Mouse (Mus musculus) intestine, embryonic 15.5 days (tissue): Measurements from ENCODE around the gene Mtmr10. TPM values are rescaled to one million over a fixed set of nuclear protein-coding genes. Genes with fewer than 3 reads are reported as not detected.
A peak's percentile ranks its signal among the peaks of the same experiment; 100 is the strongest.

Experiments used
- ATAC-seq: fragments of 200-750 bp; cut with Nextera tagmentation; 2 replicates; pipeline ENCODE4 v1.8.0; 2017; ENCODE audit warnings: moderate TSS enrichment, moderate library complexity
- H3K27ac ChIP-seq: fragments of 300-500 bp; sonication (generic); 2 replicates; pipeline ENCODE4 v1.5.1; 2015; ENCODE audit warnings: mild to moderate bottlenecking, inconsistent platforms
- H3K27me3 ChIP-seq: fragments of 300-500 bp; sonication (generic); replicated peaks from 2 replicates; pipeline ENCODE4 v1.6.1; 2015; ENCODE audit warnings: inconsistent platforms
- H3K36me3 ChIP-seq: fragments of 300-500 bp; sonication (generic); 2 replicates; pipeline ENCODE4 v1.6.1; 2015; ENCODE audit warnings: inconsistent platforms
- H3K4me1 ChIP-seq: fragments of 300-500 bp; sonication (generic); replicated peaks from 2 replicates; pipeline ENCODE4 v1.6.1; 2015; ENCODE audit warnings: inconsistent platforms
- H3K4me2 ChIP-seq: fragments of 300-500 bp; sonication (generic); replicated peaks from 2 replicates; pipeline ENCODE4 v1.6.1; 2015; ENCODE audit warnings: mild to moderate bottlenecking, inconsistent platforms
- H3K4me3 ChIP-seq: fragments of 300-500 bp; sonication (generic); replicated peaks from 2 replicates; pipeline ENCODE4 v1.5.1; 2015; ENCODE audit warnings: inconsistent platforms
- H3K9ac ChIP-seq: fragments of 300-500 bp; sonication (generic); 2 replicates; pipeline ENCODE4 v1.6.1; 2015; ENCODE audit warnings: inconsistent platforms
- H3K9me3 ChIP-seq: fragments of 300-500 bp; sonication (generic); 2 replicates; pipeline ENCODE4 v1.6.1; 2016; ENCODE audit warnings: inconsistent platforms
- WGBS: fragments of 180-500 bp; shearing (Covaris S2); methylation state at CpG from one replicate; pipeline ENCODE4 v1.1.7; 2015; 5-methylcytosine and 5-hydroxymethylcytosine counted together
- polyA plus RNA-seq: library from polyadenylated mRNA; unstranded; fragments of >200 nt; fragmentation: Nextera tagmentation; extraction: Ambion mirVana; gene quantifications from 2 replicates; pipeline ENCODE4 v1.2.1, GENCODE M21; 2015

The Mtmr10 gene
- polyA plus RNA-seq, 1 experiment from 2014 or later = 6.6 TPM

DNA sequence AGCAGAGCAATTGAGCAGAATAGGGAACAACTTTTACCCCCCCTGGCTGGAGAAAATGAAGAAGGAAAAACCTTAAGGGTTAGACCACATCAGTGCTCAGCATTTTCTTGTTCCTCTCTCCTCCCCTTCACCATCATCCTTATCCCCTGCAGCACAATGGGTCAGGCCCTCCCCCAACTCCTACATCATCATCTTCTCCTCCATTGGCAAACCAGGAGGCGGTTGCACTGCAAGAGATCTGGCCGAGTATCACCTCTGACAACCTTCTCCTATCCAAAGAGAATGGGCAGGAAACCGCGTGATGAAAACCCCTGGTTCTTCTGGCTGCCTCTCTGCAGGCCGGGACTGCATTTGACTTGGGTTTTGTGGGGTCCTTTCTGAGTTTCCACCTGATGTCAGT lies 69.2 kb downstream of the Mtmr10 start:
- Histone ChIP-seq H3K4me2 (no peak overlapping the region), H3K4me1 (0 out of 2 replicates have a peak, but pooled peaks cover 3% of the 10 kb centered on the region), H3K4me3 (no peak overlapping the region), H3K36me3 (peaks cover 12% of the 10 kb centered on the region), H3K27ac (no peak overlapping the region), H3K27me3 (no peaks in the 10 kb centered on the region), H3K9me3 (no peaks in the 10 kb centered on the region), H3K9ac (no peak overlapping the region)
- 87% methylated on average over 5 of the region's 5 CpGs for WGBS
- no peak for ATAC-seq

DNA sequence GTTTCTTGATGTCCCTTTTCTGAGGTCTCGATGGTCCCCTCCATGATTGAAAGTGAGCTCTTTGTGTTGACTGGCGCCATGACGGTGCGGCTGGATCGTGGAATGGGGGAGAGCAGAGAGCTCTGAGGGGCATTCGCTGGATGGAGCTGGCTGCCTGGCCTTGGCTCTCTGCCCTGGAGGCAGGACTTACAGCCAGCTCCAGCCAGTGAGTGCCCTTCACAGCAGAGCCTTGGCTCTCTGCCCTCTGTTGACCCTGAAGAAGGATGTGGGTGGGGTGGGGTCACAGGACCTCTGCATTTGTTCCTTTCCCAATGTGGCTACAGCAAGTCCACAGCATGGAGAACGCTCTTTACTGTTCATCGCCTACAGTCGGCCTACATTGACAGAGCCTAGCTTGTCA lies 70.0 kb downstream of the Mtmr10 start:
- no peak overlapping the region for H3K27ac ChIP-seq
- H3K36me3 ChIP-seq = peaks cover 18% of the 10 kb centered on the region
- H3K9ac ChIP-seq = no peak overlapping the region
- H3K4me2 ChIP-seq = no peak overlapping the region
- H3K4me3 ChIP-seq = no peak overlapping the region
- H3K4me1 ChIP-seq = 0 out of 2 replicates have a peak, but pooled peaks cover 3% of the 10 kb centered on the region
- WGBS = 92% methylated on average over 9 of the region's 9 CpGs
- H3K9me3 ChIP-seq = no peaks in the 10 kb centered on the region
- no peak for ATAC-seq
- no peaks in the 10 kb centered on the region for H3K27me3 ChIP-seq

GRCm38 (mm10) chr7:64358666-64359065 lies 71.2 kb downstream of the Mtmr10 start:
- H3K27me3 ChIP-seq = no peaks in the 10 kb centered on the region
- no peak for ATAC-seq
- H3K4me1 ChIP-seq = 0 out of 2 replicates have a peak, but pooled peaks cover 3% of the 10 kb centered on the region
- H3K9ac ChIP-seq = no peak overlapping the region
- H3K4me3 ChIP-seq = no peak overlapping the region
- H3K27ac ChIP-seq = no peak overlapping the region
- no peaks in the 10 kb centered on the region for H3K9me3 ChIP-seq
- 84% methylated on average over 6 of the region's 6 CpGs for WGBS
- no peak overlapping the region for H3K4me2 ChIP-seq
- H3K36me3 ChIP-seq = peaks cover 24% of the 10 kb centered on the region

DNA sequence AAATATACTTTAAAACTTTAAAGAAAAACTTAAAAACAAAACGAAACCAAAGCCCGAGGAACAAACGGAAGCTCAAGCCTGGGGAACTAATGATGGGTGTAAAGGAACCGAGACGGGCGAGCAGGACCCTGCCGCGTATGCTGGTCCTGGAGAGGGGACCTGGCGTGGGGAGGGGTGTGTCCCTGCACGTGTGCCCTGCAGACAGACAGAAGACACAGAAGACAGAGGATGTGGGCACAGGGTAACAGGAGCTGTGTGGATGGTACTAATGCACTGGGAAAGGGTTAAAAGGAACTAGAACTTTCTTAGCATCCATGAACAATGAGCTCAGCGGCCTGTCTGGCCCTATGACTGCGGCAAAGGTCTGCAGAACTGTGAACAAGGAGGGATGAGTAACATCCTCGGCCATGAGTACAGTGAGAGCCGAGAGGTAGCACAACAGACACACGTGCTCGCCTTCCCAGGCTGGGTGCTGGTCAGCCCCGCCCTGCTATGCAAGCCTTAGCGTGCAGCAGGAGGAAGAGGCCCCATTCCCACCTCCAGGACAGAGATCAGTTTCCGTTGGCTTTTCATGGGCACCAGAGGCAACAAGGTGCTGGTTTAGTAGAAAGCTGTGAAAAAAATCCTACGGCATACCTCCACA lies 72.6 kb downstream of the Mtmr10 start:
- 79% methylated on average over 20 of the region's 20 CpGs for WGBS
- Histone ChIP-seq H3K4me2 (no peak overlapping the region), H3K27ac (no peak overlapping the region), H3K9ac (no peak overlapping the region; the same call in 1 of the 2 replicates), H3K4me3 (no peak overlapping the region), H3K4me1 (0 out of 2 replicates have a peak, but pooled peaks cover 3% of the 10 kb centered on the region), H3K27me3 (no peaks in the 10 kb centered on the region), H3K9me3 (no peaks in the 10 kb centered on the region), H3K36me3 (peaks cover 24% of the 10 kb centered on the region)
- peak; percentile 93 for ATAC-seq

DNA sequence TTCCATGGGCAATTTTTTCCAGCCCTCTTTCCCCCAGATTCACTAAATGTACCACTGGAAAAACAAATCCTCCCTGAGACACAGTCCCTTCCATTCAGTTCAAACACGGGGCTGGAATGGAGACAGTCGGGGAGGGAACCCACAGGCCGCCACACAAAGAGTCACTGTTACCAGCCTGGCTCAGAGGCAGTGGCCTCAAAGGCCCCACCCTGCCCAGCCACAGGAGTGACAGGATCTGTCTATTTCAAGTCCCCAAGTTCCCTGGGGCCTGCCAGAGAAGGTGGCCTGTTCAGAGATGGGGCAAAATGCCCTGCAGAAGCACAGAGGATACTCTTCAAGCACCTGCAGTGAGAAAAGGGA lies 73.1 kb downstream of the Mtmr10 start:
- H3K27me3 ChIP-seq = no peaks in the 10 kb centered on the region
- ATAC-seq = peak; percentile 83
- WGBS = 68% methylated on average over 3 of the region's 3 CpGs
- no peak overlapping the region for H3K4me2 ChIP-seq
- H3K9ac ChIP-seq = no peak overlapping the region
- no peaks in the 10 kb centered on the region for H3K9me3 ChIP-seq
- 0 out of 2 replicates have a peak, but pooled peaks cover 3% of the 10 kb centered on the region for H3K4me1 ChIP-seq
- H3K27ac ChIP-seq = no peak overlapping the region
- peaks cover 24% of the 10 kb centered on the region for H3K36me3 ChIP-seq
- no peak overlapping the region for H3K4me3 ChIP-seq

DNA sequence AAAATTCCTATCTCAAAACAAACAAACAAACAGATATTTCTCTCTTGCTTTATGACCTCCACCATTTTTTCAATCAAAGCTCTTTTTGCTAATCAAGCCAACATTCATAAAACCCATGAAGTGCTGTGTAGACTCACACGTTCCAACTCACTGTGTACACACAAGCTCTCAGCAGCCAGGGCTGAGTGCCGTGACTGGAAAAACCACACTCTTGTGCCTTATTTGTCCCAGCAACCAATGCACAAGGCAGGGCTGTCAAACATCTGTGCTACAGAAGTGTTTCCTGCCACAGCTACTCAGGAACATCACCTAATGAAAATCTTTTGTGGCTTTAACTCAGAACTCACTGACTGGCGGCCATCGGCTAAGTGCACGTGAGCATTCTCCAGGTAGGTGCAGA lies 78.4 kb downstream of the Mtmr10 start:
- Histone ChIP-seq H3K9ac (no peak overlapping the region), H3K27ac (no peak overlapping the region), H3K9me3 (no peaks in the 10 kb centered on the region), H3K4me3 (no peak overlapping the region), H3K4me2 (no peak overlapping the region), H3K36me3 (peaks cover 17% of the 10 kb centered on the region), H3K4me1 (no peaks in the 10 kb centered on the region), H3K27me3 (no peaks in the 10 kb centered on the region)
- WGBS = 93% methylated on average over 5 of the region's 5 CpGs
- no peak for ATAC-seq

- H3K9ac ChIP-seq = no peak overlapping the region
- ATAC-seq = no peak
- peaks cover 3% of the 10 kb centered on the region; the same call in 1 of the 2 replicates for H3K36me3 ChIP-seq
- WGBS = 93% methylated on average over 6 of the region's 6 CpGs
- H3K4me3 ChIP-seq = no peak overlapping the region
- H3K9me3 ChIP-seq = no peaks in the 10 kb centered on the region
- H3K27ac ChIP-seq = no peak overlapping the region
- no peak overlapping the region for H3K4me2 ChIP-seq
- 0 out of 2 replicates have a peak, but pooled peaks cover 3% of the 10 kb centered on the region for H3K4me1 ChIP-seq
- H3K27me3 ChIP-seq = no peaks in the 10 kb centered on the region
These were observed 82.4 kb downstream of the Mtmr10 start for GRCm38 (mm10) chr7:64369841-64370240.

GRCm38 (mm10) chr7:64371940-64372878 lies 84.8 kb downstream of the Mtmr10 start:
- no peak overlapping the region for H3K9ac ChIP-seq
- WGBS = 90% methylated on average over 23 of the region's 23 CpGs
- no peak for ATAC-seq

GRCm38 (mm10) chr7:64373147-64373829 lies 85.8 kb downstream of the Mtmr10 start:
- H3K9me3 ChIP-seq = no peaks in the 10 kb centered on the region
- H3K27ac ChIP-seq = peak overlapping the region; percentile 92
- 0 out of 2 replicates have a peak, but pooled peaks cover 3% of the 10 kb centered on the region for H3K4me1 ChIP-seq
- H3K36me3 ChIP-seq = peaks cover 16% of the 10 kb centered on the region
- H3K4me2 ChIP-seq = peak overlapping the region; percentile 62
- peak; percentile 53 for ATAC-seq
- H3K27me3 ChIP-seq = no peaks in the 10 kb centered on the region
- WGBS = 9% methylated on average over 18 of the region's 18 CpGs
- H3K4me3 ChIP-seq = peak overlapping the region; percentile 50
- H3K9ac ChIP-seq = peak overlapping the region; percentile 59

More at GRCm38 (mm10) chr7:64371940-64372878, 84.8 kb downstream of the Mtmr10 start:
- Histone ChIP-seq H3K4me2 (no peak overlapping the region), H3K27ac (no peak overlapping the region), H3K9me3 (no peaks in the 10 kb centered on the region), H3K4me3 (no peak overlapping the region), H3K27me3 (no peaks in the 10 kb centered on the region), H3K4me1 (0 out of 2 replicates have a peak, but pooled peaks cover 3% of the 10 kb centered on the region), H3K36me3 (peaks cover 6% of the 10 kb centered on the region; the same call in 1 of the 2 replicates)

GRCm38 (mm10) chr7:64373830-64374562 lies 86.5 kb downstream of the Mtmr10 start, which contains the start of gene Fan1:
Gene Fan1 (minus strand): TSS chr7:64374095.
- ATAC-seq = peak; percentile 96
- Histone ChIP-seq H3K27ac (peak within 1 kb of the TSS; percentile 92), H3K9ac (peak within 1 kb of the TSS; percentile 59), H3K9me3 (no peaks in the 10 kb centered on the region), H3K4me3 (peak within 1 kb of the TSS; percentile 50), H3K27me3 (no peaks in the 10 kb centered on the region), H3K4me1 (0 out of 2 replicates have a peak, but pooled peaks cover 3% of the 10 kb centered on the region), H3K4me2 (peak within 1 kb of the TSS; percentile 62), H3K36me3 (peaks cover 19% of the 10 kb centered on the region)
- 5% methylated on average over 27 of the region's 27 CpGs for WGBS
